Mouse (Mus musculus) adrenal gland, adult (tissue): ENCODE measurements at regions not wholly inside any gene's neighbourhood (a gene's known extent, or its start where the extent isn't known, plus 50 kb on each side); places are given as distances from the start of the nearest gene placed in this dataset.

Experiments used
- DNase-seq, 2 experiments: peaks; one replicate each; pipeline ENCODE4 v3.0.0; 2022 to 2023; ENCODE audit warnings: low spot score in 1 of 2; ENCODE audit not compliant: inconsistent age in 2 of 2

DNA sequence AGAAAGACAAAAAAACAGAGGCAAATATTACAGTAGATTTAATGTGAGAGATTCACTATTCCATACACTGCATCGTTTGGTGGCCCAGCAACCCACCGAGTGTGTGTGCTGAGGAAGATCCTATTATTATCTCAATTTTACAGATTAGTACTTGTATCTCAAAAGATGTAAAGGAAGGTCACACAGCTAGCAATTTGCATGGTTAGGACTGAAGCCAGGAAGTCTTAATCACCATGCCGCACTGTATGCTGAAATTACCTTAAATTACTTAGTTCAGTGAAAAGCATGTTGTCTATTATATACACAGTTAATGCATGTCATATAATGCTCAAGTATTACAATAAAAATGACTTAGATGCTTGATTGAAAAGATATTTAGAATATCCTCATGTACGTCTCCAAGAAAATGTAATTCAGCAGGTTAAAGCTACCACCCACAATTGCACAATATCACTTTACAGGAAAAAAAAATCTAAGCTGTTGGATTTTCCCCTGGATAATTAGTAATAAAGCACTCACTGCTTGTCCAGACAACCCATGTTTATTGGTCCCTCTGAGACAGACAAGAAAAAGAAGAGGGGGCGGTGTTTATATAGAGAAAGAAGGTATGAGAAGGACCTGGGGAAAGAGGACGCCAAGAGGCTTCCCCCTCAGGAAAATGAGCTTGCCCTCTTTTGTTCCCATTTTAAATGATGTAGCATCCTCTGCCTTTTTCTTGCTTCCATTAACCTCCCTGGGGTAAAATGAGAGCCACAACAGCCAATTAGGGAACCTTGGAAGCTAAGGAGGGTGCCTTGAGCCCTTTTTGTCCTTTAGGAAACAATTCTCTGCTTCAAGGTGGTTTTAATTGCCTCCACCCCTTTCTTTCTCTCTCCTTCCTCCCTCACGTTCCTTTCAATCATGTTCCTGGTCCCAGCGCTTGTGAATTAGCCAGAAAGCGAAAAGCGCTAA, 204.6 kb upstream of the Xrcc4 start:
- DNase-seq = no peak

DNA sequence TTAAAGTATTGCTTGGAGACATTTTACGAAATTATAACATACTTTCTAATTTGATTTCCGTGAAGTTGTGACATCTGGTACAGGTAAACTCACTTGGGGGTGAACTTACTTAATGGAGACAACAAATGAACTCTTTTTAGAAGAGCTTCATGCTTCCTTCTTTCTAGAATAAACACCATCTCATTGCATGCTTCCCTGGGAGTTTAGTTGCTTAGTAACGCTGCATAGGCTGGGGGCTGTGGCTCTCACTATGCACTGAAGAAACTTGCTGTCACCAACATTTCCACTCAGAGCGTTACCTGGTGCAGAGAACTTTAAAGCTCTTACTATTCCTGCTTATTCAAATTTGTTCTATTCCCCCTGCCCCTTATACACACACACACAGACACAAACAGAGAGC, 203.5 kb upstream of the Xrcc4 start:
- no peak for DNase-seq

DNA sequence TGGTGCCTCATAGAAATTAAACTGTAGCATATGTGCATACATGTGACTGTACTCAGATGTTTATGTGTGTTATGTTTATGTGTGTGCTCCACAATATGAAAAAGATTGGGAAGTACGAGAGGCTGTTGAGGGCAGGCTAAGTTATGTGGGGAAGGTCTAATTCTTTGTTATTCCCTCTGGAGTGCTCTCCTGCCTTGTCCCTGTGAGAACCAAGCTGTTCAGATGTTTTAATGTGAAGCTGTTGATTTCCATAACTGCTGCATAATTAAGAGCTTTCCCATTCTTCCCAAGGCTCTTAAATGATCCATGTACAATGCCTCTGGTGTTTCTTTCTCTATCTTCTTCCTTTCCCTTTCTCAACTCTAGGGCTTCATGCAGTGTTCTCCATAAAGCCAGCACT, 202.7 kb upstream of the Xrcc4 start:
- no peak for DNase-seq

- no peak for DNase-seq
Measured at GRCm38 (mm10) chr13:90280976-90281375, 191.6 kb upstream of the Xrcc4 start.

DNA sequence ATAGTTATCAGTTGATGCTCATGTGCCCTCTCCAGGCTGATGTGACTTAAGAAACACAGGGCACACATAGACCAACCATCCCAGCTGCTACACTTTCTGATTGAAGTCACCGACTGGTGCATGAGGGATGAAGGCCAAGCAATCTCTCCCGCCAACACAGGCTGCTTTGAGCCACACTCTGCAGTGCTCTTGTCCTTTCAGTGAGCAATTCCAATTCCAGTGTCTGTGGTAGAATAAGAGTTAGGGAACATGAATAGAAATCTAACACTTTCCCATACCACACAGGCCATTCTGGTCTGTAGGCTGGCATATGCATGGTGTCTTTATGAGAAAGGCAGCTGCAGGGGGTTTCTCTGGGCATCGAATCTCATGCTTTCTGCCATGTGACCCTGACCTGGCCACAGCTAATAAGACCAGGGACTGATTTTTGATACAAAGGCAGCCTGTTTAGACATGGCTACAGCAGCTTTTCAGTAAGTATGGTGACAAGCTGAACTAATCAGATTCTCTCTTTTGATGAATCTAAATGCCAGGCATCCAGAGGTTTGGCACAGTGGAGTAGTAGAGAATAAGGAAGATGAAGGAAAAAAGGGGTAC, 190.5 kb upstream of the Xrcc4 start:
- DNase-seq = no peak

GRCm38 (mm10) chr13:90279355-90279754, 189.9 kb upstream of the Xrcc4 start:
- no peak for DNase-seq

DNA sequence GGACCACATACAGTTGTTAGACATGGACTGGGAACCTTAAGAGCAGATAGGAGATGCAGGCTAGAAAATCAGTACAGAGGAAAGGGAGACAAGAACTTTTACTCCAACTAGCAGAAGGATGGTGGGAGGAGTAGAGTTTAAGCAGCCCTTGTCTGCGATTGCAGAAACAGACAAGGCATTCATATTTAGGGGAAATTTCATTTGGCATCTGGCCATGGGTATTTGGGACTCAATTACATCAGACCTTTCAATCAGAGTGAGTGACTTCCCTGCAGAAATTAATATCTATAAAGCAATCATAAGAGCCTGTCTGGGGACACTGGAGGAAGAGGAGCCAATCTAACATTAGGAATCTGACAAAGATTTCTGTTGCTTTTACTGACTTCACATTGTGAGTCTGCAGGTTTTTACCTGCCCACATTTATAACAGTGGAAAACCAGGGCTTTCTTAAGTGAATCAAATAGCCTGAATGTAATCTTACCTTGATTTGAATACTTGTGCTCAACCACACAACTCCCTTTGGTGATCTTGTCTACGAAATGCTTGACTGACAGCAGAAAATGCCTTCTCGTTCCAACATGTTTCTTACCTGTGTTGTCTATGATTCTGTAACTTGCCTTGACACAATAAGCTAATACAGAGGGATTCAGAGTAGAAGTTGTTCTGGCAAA, 169.8 kb upstream of the Xrcc4 start:
- DNase-seq = no peak

GRCm38 (mm10) chr13:90252981-90253380, 163.6 kb upstream of the Xrcc4 start:
- DNase-seq = no peak

- no peak for DNase-seq
Measured at GRCm38 (mm10) chr13:90245997-90246765, 156.8 kb upstream of the Xrcc4 start.

DNA sequence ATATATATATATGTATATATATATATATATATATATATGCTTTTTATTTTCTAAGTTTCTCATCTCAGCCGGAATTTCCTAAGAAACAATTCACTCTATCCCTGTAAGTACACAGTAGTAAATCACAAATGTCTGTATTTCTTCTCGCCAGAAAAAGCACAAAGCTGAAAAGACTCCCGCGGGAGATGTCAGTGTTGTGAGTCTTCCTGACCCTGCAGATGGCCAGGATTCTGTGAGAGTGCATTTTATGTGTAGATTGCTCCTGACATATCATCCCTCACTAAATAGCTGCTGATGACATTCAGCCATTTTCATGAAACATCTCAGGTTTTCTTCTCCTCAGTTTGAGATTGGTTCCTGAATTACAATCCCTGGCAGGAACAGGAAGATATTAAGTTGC, 148.9 kb upstream of the Xrcc4 start:
- no peak for DNase-seq

- DNase-seq = no peak
Measured at GRCm38 (mm10) chr13:90233986-90234385, 144.6 kb upstream of the Xrcc4 start.

GRCm38 (mm10) chr13:90233561-90233960, 144.2 kb upstream of the Xrcc4 start:
- no peak for DNase-seq

- DNase-seq = no peak
Measured at GRCm38 (mm10) chr13:90229106-90229505, 139.7 kb upstream of the Xrcc4 start.

GRCm38 (mm10) chr13:90226212-90226611, 136.8 kb upstream of the Xrcc4 start:
- DNase-seq = no peak

- no peak for DNase-seq
Measured at GRCm38 (mm10) chr13:90212390-90212789, 123.0 kb upstream of the Xrcc4 start.

GRCm38 (mm10) chr13:90207875-90208274, 118.5 kb upstream of the Xrcc4 start:
- no peak for DNase-seq
